Mouse (Mus musculus) erythroblast, adult 5-6 weeks (primary cell): ENCODE results near the gene Adgrd1. TPM values are rescaled to one million over a fixed set of nuclear protein-coding genes. Genes with fewer than 3 reads are reported as not detected.

Source experiments
- ATAC-seq: replicated peaks from 2 replicates; pipeline ENCODE4 v1.8.0; 2016; ENCODE audit warnings: moderate number of reproducible peaks, mild to moderate bottlenecking, moderate TSS enrichment, inconsistent platforms; ENCODE audit not compliant: poor library complexity, low FRiP score, severe bottlenecking
- total RNA-seq, 2 experiments: library from RNA; stranded (forward) in 1 of 2; stranded (reverse) in 1 of 2; fragments of 150-400 nt in 1 of 2; fragments of 200-764, 138-1000 nt in 1 of 2; gene quantifications; 2 replicates each; pipeline versions ENCODE4 v1.2.3 to v1.2.4; 2015 to 2017; ENCODE audit warnings: low replicate concordance in 2 of 2

Adgrd1 gene
- total RNA-seq (2015; ENCODE audit: low replicate concordance) (not detected in 2 replicates), total RNA-seq (2017; ENCODE audit: low replicate concordance) (0.09 TPM in 1 of 2 replicates, not detected in the other)

GRCm38 (mm10) chr5:129096511-129096910 is at the start of gene Adgrd1:
Adgrd1 (plus strand) TSS chr5:129096750.
- no peak for ATAC-seq

GRCm38 (mm10) chr5:129049372-129049771 is 47.2 kb upstream of the Adgrd1 start:
- no peak for ATAC-seq

GRCm38 (mm10) chr5:129051910-129052309 is 44.6 kb upstream of the Adgrd1 start:
- no peak for ATAC-seq

GRCm38 (mm10) chr5:129052636-129053355 is 43.8 kb upstream of the Adgrd1 start:
- ATAC-seq, result no peak

- ATAC-seq, result no peak
Observed at GRCm38 (mm10) chr5:129054675-129055284, 41.8 kb upstream of the Adgrd1 start.

GRCm38 (mm10) chr5:129059116-129059515 is 37.4 kb upstream of the Adgrd1 start:
- no peak for ATAC-seq

GRCm38 (mm10) chr5:129061579-129061978 is 35.0 kb upstream of the Adgrd1 start:
- no peak for ATAC-seq

- peak; percentile 71 for ATAC-seq
Observed at GRCm38 (mm10) chr5:129063037-129063791, 33.3 kb upstream of the Adgrd1 start.

- ATAC-seq, result no peak
Observed at GRCm38 (mm10) chr5:129063792-129064087, 32.8 kb upstream of the Adgrd1 start.

- ATAC-seq, result no peak
Observed at GRCm38 (mm10) chr5:129064186-129064585, 32.4 kb upstream of the Adgrd1 start.

GRCm38 (mm10) chr5:129065301-129065700 is 31.2 kb upstream of the Adgrd1 start:
- no peak for ATAC-seq

GRCm38 (mm10) chr5:129065946-129066345 is 30.6 kb upstream of the Adgrd1 start:
- no peak for ATAC-seq

GRCm38 (mm10) chr5:129066541-129067230 is 29.9 kb upstream of the Adgrd1 start:
- ATAC-seq, result no peak

- ATAC-seq, result no peak
Observed at GRCm38 (mm10) chr5:129067231-129067834, 29.2 kb upstream of the Adgrd1 start.

- no peak for ATAC-seq
Observed at GRCm38 (mm10) chr5:129071761-129072280, 24.7 kb upstream of the Adgrd1 start.

GRCm38 (mm10) chr5:129073404-129073803 is 23.1 kb upstream of the Adgrd1 start:
- ATAC-seq, result no peak

- ATAC-seq, result no peak
Observed at GRCm38 (mm10) chr5:129076098-129076497, 20.5 kb upstream of the Adgrd1 start.

GRCm38 (mm10) chr5:129077240-129077639 is 19.3 kb upstream of the Adgrd1 start:
- no peak for ATAC-seq

- no peak for ATAC-seq
Observed at GRCm38 (mm10) chr5:129081521-129081920, 15.0 kb upstream of the Adgrd1 start.

GRCm38 (mm10) chr5:129085153-129085552 is 11.4 kb upstream of the Adgrd1 start:
- ATAC-seq, result no peak
